Mouse (Mus musculus) hindbrain, postnatal 0 days (tissue): ENCODE results near the gene Ccdc6. TPM values are rescaled to one million over a fixed set of nuclear protein-coding genes. Genes with fewer than 3 reads are reported as not detected.
"Not testable (repeated sequence)": the region's sequence is repeated elsewhere in the genome, so short reads cannot be mapped to it uniquely, and the experiment has no call there.

ENCODE experiments used
- ATAC-seq: fragments of 200-750 bp; cut with Nextera tagmentation; 2 replicates; pipeline ENCODE4 v1.8.0; 2017; ENCODE audit warnings: mild to moderate bottlenecking, moderate TSS enrichment, moderate library complexity
- DNase-seq: peaks from one replicate; pipeline ENCODE4 v3.0.0-alpha.2; 2015; ENCODE audit warnings: low spot score
- H3K27ac ChIP-seq: fragments of 300-500 bp; sonication (generic); 2 replicates; pipeline ENCODE4 v1.5.1; 2014; ENCODE audit warnings: mild to moderate bottlenecking
- H3K27me3 ChIP-seq: fragments of 300-500 bp; sonication (generic); 2 replicates; pipeline ENCODE4 v1.6.1; 2014; ENCODE audit warnings: low read length, mixed read lengths; ENCODE audit not compliant: insufficient read depth
- H3K36me3 ChIP-seq: fragments of 300-500 bp; sonication (generic); 2 replicates; pipeline ENCODE4 v1.6.1; 2014; ENCODE audit warnings: low read length, mixed read lengths; ENCODE audit not compliant: insufficient read depth
- H3K4me1 ChIP-seq: fragments of 300-500 bp; sonication (generic); 2 replicates; pipeline ENCODE4 v1.6.1; 2014; ENCODE audit warnings: antibody characterized with exemption, low read length, mixed read lengths; ENCODE audit not compliant: insufficient read depth
- H3K4me2 ChIP-seq: fragments of 300-500 bp; sonication (generic); 2 replicates; pipeline ENCODE4 v1.6.1; 2014; ENCODE audit warnings: low read depth, mild to moderate bottlenecking, low read length, moderate library complexity, mixed read lengths
- H3K4me3 ChIP-seq: fragments of 300-500 bp; sonication (generic); 2 replicates; pipeline ENCODE4 v1.5.1; 2014; ENCODE audit warnings: low read length
- H3K9ac ChIP-seq: fragments of 300-500 bp; sonication (generic); replicated peaks from 2 replicates; pipeline ENCODE4 v1.6.1; 2014; ENCODE audit warnings: mild to moderate bottlenecking, low read length, moderate library complexity, mixed read lengths
- H3K9me3 ChIP-seq: fragments of 300-500 bp; sonication (generic); 2 replicates; pipeline ENCODE4 v1.6.1; 2016; ENCODE audit warnings: low read length, mixed read lengths
- CTCF ChIP-seq: IDR thresholded peaks from 2 replicates; pipeline ENCODE4 v1.5.1; 2016; ENCODE audit warnings: antibody characterized with exemption, control low read depth, low read depth
- WGBS: fragments of 180-500 bp; shearing (Covaris S2); extraction: QIAGEN DNeasy Blood & Tissue Kit; methylation state at CpG from one replicate; pipeline ENCODE4 v1.1.7; 2014; 5-methylcytosine and 5-hydroxymethylcytosine counted together
- polyA plus RNA-seq: library from polyadenylated mRNA; unstranded; fragments of >200 nt; fragmentation: Nextera tagmentation; extraction: Ambion mirVana; gene quantifications from 2 replicates; pipeline ENCODE4 v1.2.1, GENCODE M21; 2015
- total RNA-seq: library from RNA; depleted of rRNA; stranded (reverse); fragments of >200 nt; gene quantifications from 2 replicates; pipeline ENCODE4 v1.2.3, GENCODE M21; 2014

Gene Ccdc6
- total and polyA plus RNA-seq, 2 experiments from 2014 or later, result 22.9 to 29.7 TPM

DNA sequence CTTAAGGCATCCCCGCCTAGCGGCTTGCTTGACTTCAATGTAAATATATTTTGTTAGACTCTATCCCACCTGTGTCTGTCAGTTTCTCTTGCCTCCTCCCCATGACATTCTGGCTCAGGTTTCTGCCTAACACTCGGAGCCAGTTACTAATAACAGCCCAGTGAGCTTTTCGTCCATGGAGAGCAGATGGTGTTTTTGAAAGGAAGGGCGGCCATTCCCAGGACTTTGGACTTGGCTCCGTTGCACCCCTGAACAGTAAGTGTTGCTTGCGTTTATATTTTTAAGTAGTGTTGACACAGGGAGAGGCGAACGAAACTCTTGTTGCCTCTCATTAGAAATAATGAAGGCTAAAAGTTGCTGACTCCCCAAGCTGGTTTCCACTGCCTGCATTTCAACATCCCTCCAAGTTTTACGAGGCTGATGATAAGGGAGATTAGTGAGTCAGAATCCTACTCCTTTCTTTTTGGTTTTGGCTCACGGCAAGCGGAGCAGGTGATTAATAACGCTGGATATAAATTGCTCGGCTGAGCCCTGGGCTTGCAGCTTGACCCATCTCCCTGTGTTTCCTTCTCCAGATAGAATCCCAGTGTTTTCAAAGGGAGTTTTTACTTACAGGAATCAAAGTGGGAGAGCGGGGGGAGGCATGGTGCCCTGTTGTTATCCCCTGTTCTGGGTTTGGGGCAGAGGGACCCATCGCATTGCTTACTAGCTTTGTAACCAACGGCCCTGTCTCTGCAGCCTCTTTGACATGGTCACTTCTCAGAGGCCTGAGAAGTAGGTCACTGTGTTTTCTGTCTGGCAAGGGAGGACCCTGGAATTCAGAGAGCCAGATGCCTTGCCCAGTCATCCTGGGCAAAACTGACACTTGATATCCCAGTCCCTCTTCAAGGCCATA is 107.8 kb downstream of the Ccdc6 start, which contains the start of gene Mrln:
Gene Mrln, plus strand, starts transcription at position 160 of the 895 bp plus-strand sequence.
- ATAC-seq (no peak), DNase-seq (peak; percentile 29)
- no peak for TF ChIP-seq CTCF
- H3K9me3 ChIP-seq, result no peaks in the 10 kb centered on the region
- no peak within 1 kb of the TSS for H3K4me3 ChIP-seq
- no peaks in the 10 kb centered on the region for H3K27me3 ChIP-seq
- H3K9ac ChIP-seq, result peak within 1 kb of the TSS; percentile 21; the same call in 1 of the 2 replicates
- no peaks in the 10 kb centered on the region; the same call in 1 of the 2 replicates for H3K4me1 ChIP-seq
- WGBS, result 44% methylated on average over 17 of the region's 17 CpGs
- H3K27ac ChIP-seq, result peak within 1 kb of the TSS; percentile 29; the same call in 1 of the 2 replicates
- no peaks in the 10 kb centered on the region for H3K36me3 ChIP-seq
- H3K4me2 ChIP-seq, result peak within 1 kb of the TSS; percentile 16; the same call in 1 of the 2 replicates

DNA sequence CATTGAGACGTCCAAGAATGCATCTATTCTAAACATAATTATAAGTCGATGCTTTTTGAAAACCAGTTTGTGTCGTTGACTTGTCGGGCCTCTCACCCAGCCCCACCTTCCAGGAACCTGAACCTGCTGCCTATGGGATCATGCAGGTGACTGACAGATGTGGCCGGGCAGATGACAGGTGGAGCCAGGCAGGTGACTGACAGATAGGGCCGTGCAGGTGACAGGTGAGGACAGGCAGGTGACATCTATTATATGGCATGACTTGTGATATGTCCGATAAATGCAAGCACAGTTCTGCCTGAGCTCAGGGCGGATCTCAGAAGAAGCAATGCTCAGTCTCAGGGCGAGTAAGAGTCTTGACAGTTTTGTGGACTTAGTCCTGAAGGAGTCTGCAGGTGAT is 114.4 kb downstream of the Ccdc6 start:
- H3K9ac ChIP-seq, result no peak overlapping the region
- H3K4me1 ChIP-seq, result no peaks in the 10 kb centered on the region
- WGBS, result 80% methylated on average over 9 of the region's 9 CpGs
- no peaks in the 10 kb centered on the region for H3K27me3 ChIP-seq
- no peak overlapping the region for H3K4me2 ChIP-seq
- ATAC-seq (no peak), DNase-seq (no peak)
- H3K4me3 ChIP-seq, result no peak overlapping the region
- no peak overlapping the region for H3K27ac ChIP-seq
- H3K9me3 ChIP-seq, result no peaks in the 10 kb centered on the region
- H3K36me3 ChIP-seq, result no peaks in the 10 kb centered on the region
- TF ChIP-seq CTCF, result no peak

- WGBS, result 59% methylated on average over 5 of the region's 5 CpGs
- ATAC-seq (no peak), DNase-seq (no peak)
- Histone ChIP-seq H3K27ac (no peak overlapping the region), H3K4me2 (no peak overlapping the region), H3K27me3 (no peaks in the 10 kb centered on the region), H3K4me1 (no peaks in the 10 kb centered on the region), H3K9me3 (no peaks in the 10 kb centered on the region), H3K4me3 (no peak overlapping the region), H3K36me3 (no peaks in the 10 kb centered on the region), H3K9ac (no peak overlapping the region)
- TF ChIP-seq CTCF, result no peak
These were observed 124.0 kb downstream of the Ccdc6 start for GRCm38 (mm10) chr10:70220971-70221370.

GRCm38 (mm10) chr10:70222231-70222630 is 125.3 kb downstream of the Ccdc6 start:
- H3K4me1 ChIP-seq, ATAC-seq, H3K36me3 ChIP-seq, H3K4me3 ChIP-seq, H3K27me3 ChIP-seq, H3K9me3 ChIP-seq, H3K27ac ChIP-seq, DNase-seq, H3K4me2 ChIP-seq, H3K9ac ChIP-seq: not testable (repeated sequence)
- 94% methylated on average over 8 of the region's 8 CpGs for WGBS

DNA sequence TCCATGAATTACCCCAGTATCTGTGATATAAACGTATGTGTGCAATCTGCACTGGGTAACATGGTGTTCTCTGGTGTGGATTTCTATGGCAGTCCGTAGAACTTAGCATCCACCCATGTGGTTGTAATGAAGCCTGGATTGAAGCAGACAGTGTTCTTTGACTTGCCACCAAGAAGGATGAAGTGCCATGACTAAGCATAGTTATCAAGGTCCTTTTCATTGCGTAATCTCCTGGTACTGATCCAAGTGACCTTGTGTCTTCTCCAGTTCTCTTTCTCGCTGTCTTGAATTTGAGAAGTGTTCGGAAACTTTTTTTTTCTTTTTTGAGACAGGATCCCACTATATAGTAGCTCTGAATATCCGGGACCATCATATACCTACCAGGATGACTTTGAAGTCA is 127.7 kb downstream of the Ccdc6 start:
- 93% methylated on average over 6 of the region's 6 CpGs for WGBS
- Histone ChIP-seq H3K27ac (no peak overlapping the region), H3K9ac (no peak overlapping the region), H3K4me2 (no peak overlapping the region), H3K4me3 (no peak overlapping the region), H3K9me3 (no peaks in the 10 kb centered on the region), H3K27me3 (no peaks in the 10 kb centered on the region), H3K4me1 (no peaks in the 10 kb centered on the region), H3K36me3 (no peaks in the 10 kb centered on the region)
- ATAC-seq (no peak), DNase-seq (no peak)
- TF ChIP-seq CTCF, result no peak

DNA sequence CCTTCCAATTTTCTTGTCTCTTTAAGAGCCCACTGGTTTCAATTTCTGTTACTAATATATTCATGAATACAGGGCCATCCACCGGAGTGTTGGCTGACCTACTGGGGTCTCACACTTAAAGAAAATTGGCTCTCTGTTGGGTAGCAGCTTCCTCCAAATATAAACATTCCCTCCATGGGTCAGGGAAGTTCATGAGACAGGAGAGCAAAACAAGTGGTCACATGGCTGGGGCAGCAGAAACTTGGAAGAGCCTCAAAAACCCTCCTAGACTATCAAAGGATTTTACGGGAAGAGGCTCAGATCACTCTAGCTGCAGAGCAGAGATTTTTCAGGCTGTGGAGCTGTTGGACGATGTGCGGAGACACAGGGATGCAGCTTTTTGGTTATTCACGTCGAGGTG is 128.8 kb downstream of the Ccdc6 start:
- H3K27me3 ChIP-seq, result no peaks in the 10 kb centered on the region
- ATAC-seq (no peak), DNase-seq (peak; percentile 8)
- no peak overlapping the region for H3K4me3 ChIP-seq
- H3K4me2 ChIP-seq, result no peak overlapping the region
- H3K4me1 ChIP-seq, result no peaks in the 10 kb centered on the region
- H3K9me3 ChIP-seq, result no peaks in the 10 kb centered on the region
- 56% methylated on average over 6 of the region's 6 CpGs for WGBS
- H3K9ac ChIP-seq, result no peak overlapping the region
- H3K27ac ChIP-seq, result no peak overlapping the region
- H3K36me3 ChIP-seq, result no peaks in the 10 kb centered on the region
- TF ChIP-seq CTCF, result no peak

- Histone ChIP-seq H3K27ac (no peak overlapping the region), H3K4me2 (no peak overlapping the region), H3K9ac (no peak overlapping the region), H3K36me3 (no peaks in the 10 kb centered on the region), H3K4me3 (no peak overlapping the region), H3K4me1 (no peaks in the 10 kb centered on the region), H3K27me3 (no peaks in the 10 kb centered on the region), H3K9me3 (no peaks in the 10 kb centered on the region)
- ATAC-seq, result no peak
- no peak for DNase-seq
- no peak for TF ChIP-seq CTCF
These were observed 129.7 kb downstream of the Ccdc6 start for GRCm38 (mm10) chr10:70226608-70227007.
